Mouse (Mus musculus) T-cell, adult 2 months (primary cell): ENCODE results near the gene Fam126b.
"Not testable (repeated sequence)": the region's sequence is repeated elsewhere in the genome, so short reads cannot be mapped to it uniquely, and the experiment has no call there.

Source experiments
- DNase-seq: peaks from one replicate; pipeline ENCODE4 v3.0.0; 2022; ENCODE audit warnings: low spot score

Fam126b gene

GRCm38 (mm10) chr1:58586171-58586997 lies at the start of gene Fam126b, which contains the start of gene Ndufb3:
TSS of gene Fam126b (minus strand) at chr1:58586323.
TSS of gene Ndufb3 (plus strand) at chr1:58586384.
- peak; percentile 90 for DNase-seq

DNA sequence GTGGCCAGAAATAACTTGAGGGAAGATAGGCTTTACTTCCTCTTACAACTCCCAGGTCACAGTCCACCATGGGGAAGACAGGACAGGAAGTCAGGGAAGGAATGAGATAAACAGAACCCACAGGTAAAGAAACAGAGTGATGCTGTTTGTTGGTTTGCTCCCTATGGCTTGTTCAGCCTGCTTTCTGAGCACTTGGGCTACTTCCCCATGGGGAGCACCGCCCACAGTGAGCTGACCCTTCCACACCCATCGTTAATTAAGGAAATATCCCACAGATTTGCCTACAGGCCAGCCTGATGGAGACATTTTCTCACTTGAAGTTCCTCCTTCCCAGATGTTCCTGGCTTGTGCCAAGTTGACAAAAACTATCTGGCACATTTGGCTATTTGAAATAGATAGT lies 42.7 kb upstream of the Fam126b start:
- not testable (repeated sequence) for DNase-seq

DNA sequence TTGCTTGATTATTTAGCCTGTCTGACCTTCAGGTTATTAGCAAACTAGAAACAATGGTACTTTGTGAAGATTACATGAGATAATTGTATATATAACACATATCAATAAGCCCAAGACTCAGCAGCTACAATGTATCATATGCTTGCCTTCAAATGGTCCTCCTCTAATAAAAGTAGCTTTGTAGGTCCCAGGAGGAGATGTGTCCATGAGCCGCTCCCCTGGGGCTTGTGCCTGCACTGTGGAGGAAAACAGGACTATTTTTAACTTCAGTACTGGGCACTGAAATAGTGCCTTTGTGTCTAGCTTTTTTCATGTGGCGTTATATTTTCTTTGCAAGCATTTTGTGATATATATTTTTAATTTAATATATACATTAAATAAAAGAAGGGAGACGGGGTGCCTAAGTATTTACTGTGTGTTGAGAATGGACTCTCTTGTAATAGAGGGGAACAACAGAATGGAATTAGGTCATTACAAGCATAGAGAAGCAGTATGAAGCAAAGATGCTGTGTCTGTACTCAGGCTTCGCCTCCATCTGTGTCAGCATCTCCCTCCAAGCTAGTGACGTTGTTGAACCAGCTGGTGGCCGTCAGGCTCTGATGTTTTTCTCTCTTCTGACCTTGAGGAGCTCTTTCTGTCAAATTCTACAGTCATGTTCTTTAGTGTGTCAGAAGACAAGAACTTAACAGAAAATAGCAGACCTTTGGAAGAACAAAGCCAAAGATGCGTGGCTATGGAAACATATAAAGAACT lies 36.0 kb upstream of the Fam126b start:
- DNase-seq = no peak

DNA sequence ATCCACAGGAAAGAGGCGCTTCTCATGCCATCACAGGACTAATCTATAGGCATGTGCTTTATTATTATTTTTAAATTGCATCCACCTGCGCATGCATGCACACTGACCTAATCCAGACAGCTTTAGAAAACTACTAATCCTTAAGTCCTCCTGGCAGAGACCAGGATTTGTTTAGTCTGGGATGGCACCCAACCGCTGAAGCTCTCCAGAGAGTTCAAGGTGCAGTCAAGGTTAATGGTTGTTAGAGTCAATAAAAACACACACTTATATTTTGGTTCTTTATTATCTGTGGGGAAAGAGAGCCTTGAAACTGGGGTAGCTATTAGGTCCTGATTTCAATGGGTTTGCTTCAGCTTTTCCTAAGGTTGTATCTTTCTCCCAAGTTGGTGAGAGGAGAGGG lies 35.1 kb upstream of the Fam126b start:
- DNase-seq = no peak

DNA sequence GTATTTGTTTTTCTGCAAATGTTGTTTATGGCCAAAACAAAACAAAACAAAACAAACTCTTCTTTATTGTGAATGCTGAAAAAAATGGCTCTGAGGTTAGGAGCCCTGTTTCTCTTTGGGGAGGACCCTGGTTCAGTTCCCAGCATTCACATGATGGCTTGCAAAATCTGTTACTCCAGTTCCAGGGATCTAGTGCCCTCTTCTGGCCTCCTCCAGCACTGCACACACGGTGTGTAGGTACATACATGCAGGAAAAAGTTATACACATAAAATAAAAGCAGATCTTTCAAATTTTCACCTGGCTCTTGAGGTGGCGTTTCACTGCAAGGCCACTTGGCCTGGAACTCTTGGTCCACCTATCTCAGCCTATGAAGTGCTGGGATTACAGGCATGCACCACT lies 32.6 kb upstream of the Fam126b start:
- DNase-seq = no peak

DNA sequence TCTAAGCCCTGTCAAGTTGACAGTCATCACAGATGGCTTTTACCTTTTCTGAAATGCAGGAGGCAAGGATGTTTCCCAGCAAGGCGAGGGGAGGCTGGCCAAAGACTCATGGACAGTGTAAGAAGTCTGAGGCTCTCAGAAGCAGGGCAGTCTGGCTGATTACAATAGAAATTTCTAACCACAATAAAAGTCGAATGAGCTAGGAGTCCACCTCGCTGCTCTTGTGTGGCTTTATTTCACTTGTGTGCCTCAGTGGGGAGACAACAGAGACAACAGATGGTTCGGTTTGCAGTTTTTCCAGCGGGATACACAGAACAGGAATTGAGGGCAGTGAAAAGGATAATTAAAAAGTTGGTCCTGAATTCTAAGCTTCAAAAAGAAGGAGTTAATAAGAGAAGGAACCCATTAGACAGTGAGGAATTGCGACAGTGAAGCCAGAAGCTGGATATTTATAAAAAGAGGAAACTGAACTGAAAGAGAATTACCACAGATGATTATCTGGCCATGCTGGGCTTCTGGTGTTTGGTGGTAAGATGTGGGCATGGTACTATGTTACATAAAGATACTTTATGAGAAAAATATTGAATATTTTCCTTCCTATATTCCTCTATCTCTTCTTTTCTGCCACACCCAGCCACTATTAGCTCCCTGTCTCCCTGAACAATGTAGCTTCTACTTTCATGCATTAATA lies 32.0 kb upstream of the Fam126b start:
- no peak for DNase-seq

GRCm38 (mm10) chr1:58617076-58617475 lies 31.0 kb upstream of the Fam126b start:
- DNase-seq = no peak

- no peak for DNase-seq
Observed at GRCm38 (mm10) chr1:58616176-58616575, 30.1 kb upstream of the Fam126b start.

DNA sequence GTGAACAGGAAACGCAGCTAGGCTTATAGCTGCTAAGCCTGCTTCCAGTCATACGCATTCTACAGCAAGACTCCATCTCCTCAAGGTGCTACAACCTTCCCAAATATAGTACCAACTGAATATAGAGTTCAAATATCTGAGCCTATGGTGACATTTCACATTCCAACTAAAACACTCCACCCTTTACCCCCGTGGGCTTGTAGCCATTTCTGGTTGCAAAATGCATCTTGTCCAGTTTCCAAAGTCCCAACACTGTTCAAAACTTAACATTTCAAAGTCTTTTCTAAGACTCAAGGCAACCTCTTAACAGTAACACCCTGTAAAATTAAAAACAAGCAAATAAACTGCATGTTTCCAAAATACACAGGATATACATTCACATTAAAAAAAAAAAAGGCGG lies 29.0 kb upstream of the Fam126b start:
- no peak for DNase-seq

DNA sequence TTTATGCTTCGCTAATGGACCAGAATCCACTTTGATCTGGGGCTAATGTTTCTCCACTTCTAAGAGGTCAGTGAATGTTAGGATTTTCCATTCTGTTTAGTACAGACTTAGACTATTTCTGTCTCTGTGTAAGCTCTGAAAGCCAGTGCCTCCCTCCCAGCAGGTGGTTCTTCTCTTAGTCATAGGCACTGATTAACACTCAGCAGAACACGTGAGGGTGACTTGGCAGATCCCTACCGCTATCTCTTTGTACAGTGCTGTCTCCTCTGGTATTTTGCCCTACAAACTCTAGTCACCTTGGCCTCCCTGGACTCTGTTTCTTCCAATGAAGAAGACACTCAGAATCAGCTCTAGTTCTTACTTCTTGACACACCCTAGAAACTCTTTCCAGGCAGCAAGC lies 28.3 kb upstream of the Fam126b start:
- no peak for DNase-seq

GRCm38 (mm10) chr1:58613786-58614185 lies 27.7 kb upstream of the Fam126b start:
- DNase-seq = peak; percentile 16

- no peak for DNase-seq
Observed at GRCm38 (mm10) chr1:58610611-58611010, 24.5 kb upstream of the Fam126b start.

DNA sequence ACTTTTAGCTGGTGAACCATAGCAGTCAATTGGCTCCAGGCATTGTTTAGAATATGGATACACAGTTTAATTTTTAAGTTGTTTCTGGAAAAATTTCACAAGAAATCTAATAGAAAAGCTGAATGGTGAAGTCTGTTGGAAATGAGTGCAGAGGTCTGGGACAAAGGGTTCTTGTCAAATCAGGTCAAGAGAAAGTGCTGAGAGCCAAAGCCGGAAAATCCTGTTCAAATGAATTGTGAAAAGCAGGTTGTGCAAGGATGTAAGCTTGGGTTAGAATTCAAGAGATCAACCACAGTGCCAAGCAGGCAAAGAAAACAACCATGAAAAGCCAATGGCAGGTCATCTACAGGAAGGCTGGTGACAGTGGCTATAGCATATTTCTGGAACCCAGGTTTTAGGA lies 24.0 kb upstream of the Fam126b start:
- no peak for DNase-seq

DNA sequence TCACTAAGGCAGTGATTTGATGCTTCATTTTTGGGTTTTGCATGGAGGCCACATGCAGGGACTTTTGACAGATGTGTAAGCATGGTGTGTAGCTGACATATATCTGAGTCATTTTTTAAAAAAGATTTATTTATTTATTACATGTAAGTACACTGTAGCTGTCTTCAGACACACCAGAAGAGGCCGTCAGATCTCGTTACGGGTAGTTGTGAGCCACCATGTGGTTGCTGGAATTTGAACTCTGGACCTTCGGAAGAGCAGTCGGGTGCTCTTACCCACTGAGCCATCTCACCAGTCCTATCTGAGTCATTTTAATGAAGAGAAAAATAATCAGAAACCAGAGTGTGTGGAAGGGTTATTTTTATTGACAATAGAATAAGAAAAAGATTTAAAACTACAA lies 23.5 kb upstream of the Fam126b start:
- not testable (repeated sequence) for DNase-seq

GRCm38 (mm10) chr1:58603738-58604137 lies 17.6 kb upstream of the Fam126b start:
- DNase-seq = no peak

DNA sequence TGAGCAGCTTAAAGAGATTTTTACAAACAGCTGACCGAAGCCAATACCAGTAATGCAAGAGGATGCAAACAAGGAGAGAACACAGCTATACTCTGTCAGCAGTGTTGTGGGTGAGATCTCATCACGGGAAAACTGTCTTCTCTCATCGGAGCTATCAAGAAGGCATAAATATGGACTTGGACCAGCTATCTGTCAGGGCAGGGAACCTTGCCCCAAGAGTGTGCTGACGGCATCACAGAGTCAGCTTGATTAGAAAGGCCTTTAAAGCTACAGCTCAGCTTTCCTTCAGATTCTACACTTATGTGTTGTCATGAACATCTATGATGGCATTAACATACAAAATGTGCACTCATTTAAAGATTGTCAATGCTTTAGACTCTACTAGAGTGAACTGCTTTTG lies 16.6 kb upstream of the Fam126b start:
- DNase-seq = no peak

- no peak for DNase-seq
Observed at GRCm38 (mm10) chr1:58587491-58587890, 1.4 kb upstream of the Fam126b start.

GRCm38 (mm10) chr1:58585373-58586170 lies 551 bp downstream of the Fam126b start:
- DNase-seq = no peak

GRCm38 (mm10) chr1:58584271-58584670 lies 1.9 kb downstream of the Fam126b start:
- no peak for DNase-seq

- no peak for DNase-seq
Observed at GRCm38 (mm10) chr1:58582611-58583010, 3.5 kb downstream of the Fam126b start.

DNA sequence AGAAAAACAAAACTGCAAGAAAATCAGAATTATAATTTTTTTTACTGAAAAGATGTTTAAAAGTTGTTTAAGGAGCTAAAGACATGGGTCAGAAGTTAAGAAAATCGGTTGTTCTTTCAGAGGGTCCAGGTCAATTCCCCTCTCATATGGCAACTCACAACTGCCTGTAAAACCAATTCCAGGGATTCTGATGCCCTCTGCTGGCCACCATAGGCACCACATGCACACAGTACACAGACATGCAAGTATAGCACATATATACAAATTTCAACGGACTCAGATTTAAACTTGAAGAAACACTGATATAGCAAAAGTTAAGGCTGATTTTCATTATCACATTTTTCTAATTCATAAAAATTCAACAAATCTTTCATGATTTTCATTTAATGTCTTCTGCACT lies 6.9 kb downstream of the Fam126b start:
- peak; percentile 27 for DNase-seq

DNA sequence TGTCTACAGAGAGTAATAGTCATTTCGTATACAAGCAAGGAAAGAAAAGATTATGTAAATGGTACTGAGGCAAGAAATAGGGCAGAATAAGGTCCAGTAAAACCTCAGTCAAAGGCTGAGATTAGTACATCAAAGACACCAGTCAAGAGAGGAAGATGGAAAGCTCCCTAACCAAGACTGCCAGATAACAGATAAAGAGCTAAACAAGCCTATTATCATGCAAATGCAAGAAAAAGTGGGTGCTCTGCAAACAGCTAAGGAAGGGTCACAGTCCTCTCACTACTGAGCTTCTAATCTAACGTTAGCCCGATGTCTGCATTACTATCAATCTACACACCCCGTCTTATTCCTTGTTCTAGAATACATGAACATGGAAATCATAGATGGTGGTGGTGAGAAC lies 15.7 kb downstream of the Fam126b start:
- no peak for DNase-seq
